Mouse (Mus musculus): ENCODE measurements around the gene Ccdc33.

GRCm38 (mm10) chr9:57978858-57979257, 139.8 kb downstream of the Ccdc33 start:
- no peak for TF ChIP-seq CTCF (IDR thresholded peaks at IDR 0.05)
- TF ChIP-seq EP300 (IDR thresholded peaks at IDR 0.05; ENCODE audit: insufficient read depth, low read depth, low read length) = no peak
- no peak for TF ChIP-seq POLR2A (IDR thresholded peaks at IDR 0.05; ENCODE audit: insufficient read depth, low read depth, low read length)

Measured in heart, adult 2 months (tissue).